14 mouse cellular contexts compared by ENCODE assay signal in genomic region chr11:101265906-101266305, GRCm38 (mm10). TPM values are rescaled to one million over a fixed set of nuclear protein-coding genes. Genes with fewer than 3 reads are reported as not detected.
A peak's percentile ranks its signal among the peaks of the same experiment; 100 is the strongest.
DNase-seq lines count a peak whose midpoint lies in the region; ATAC-seq and TF ChIP-seq lines count a peak whose summit lies in the region.
"Had no signal": no experiment of that assay in that cellular context is flagged by ENCODE, and none has a peak within 500 bp of the region (broad histone marks: within the 10 kb centered on the region; RNA-seq: fewer than 3 reads in every experiment).

No protein-coding gene starts in this region.

- H3K9ac ChIP-seq in heart, embryonic 11.5 days (ENCODE audit: low read depth, low read length), result no peak overlapping the region
- no peak overlapping the region for H3K9ac ChIP-seq in midbrain, postnatal 0 days (replicated peaks; ENCODE audit: low read length, poor library complexity, severe bottlenecking)
- H3K9ac ChIP-seq in hindbrain, embryonic 13.5 days, result no peak overlapping the region
- no peak overlapping the region for H3K9ac ChIP-seq in midbrain, embryonic 15.5 days

- 41% methylated on average over 6 of the region's 6 CpGs for WGBS in heart, embryonic 11.5 days (ENCODE audit: insufficient replicate concordance)
- 13% methylated on average over 6 of the region's 6 CpGs for WGBS in midbrain, embryonic 10.5 days
- 19% methylated on average over 6 of the region's 6 CpGs for WGBS in midbrain, postnatal 0 days
- WGBS in hindbrain, embryonic 13.5 days, result 20% methylated on average over 6 of the region's 6 CpGs
- WGBS in midbrain, embryonic 15.5 days, result 9% methylated on average over 6 of the region's 6 CpGs

- ATAC-seq in heart, embryonic 11.5 days (replicated peaks; ENCODE audit: insufficient number of reproducible peaks, low FRiP score, low TSS enrichment), result no peak
- no peak for ATAC-seq in midbrain, postnatal 0 days (ENCODE audit: low FRiP score)
- ATAC-seq in hindbrain, embryonic 13.5 days (ENCODE audit: low FRiP score), result no peak
- no peak for ATAC-seq in midbrain, embryonic 15.5 days (replicated peaks)
- ATAC-seq: intestine, postnatal 0 days had no signal

- peaks cover 31% of the 10 kb centered on the region for H3K27me3 ChIP-seq in heart, embryonic 11.5 days (ENCODE audit: control insufficient read depth, insufficient read depth, low read length)
- H3K27me3 ChIP-seq in midbrain, embryonic 10.5 days (ENCODE audit: low read depth, poor library complexity, severe bottlenecking), result peaks cover 82% of the 10 kb centered on the region
- peaks cover 32% of the 10 kb centered on the region for H3K27me3 ChIP-seq in midbrain, postnatal 0 days (ENCODE audit: insufficient read depth, low read length)
- peaks cover 71% of the 10 kb centered on the region for H3K27me3 ChIP-seq in hindbrain, embryonic 13.5 days
- peaks cover 51% of the 10 kb centered on the region for H3K27me3 ChIP-seq in midbrain, embryonic 15.5 days (replicated peaks)

- DNase-seq in heart, postnatal 36 days, result no peak
- DNase-seq in midbrain, embryonic 10.5 days (ENCODE audit: low spot score), result no peak
- DNase-seq in midbrain, postnatal 0 days (ENCODE audit: low spot score), result no peak
- no peak for DNase-seq in MN1 (ENCODE audit: low spot score)
- DNase-seq in adrenal gland, postnatal 10 days, result no peak
- DNase-seq: adrenal gland, postnatal 25 days; cerebellum, adult 9-11 months; gastrocnemius, postnatal 25 days; lung, postnatal 36 days had no signal

- no peak overlapping the region for H3K4me3 ChIP-seq in heart, embryonic 11.5 days (ENCODE audit: low read depth, low read length)
- peak overlapping the region; percentile 54; the same call in 1 of the 2 replicates for H3K4me3 ChIP-seq in midbrain, embryonic 10.5 days
- no peak overlapping the region for H3K4me3 ChIP-seq in midbrain, postnatal 0 days (ENCODE audit: low read depth, low read length)
- no peak overlapping the region for H3K4me3 ChIP-seq in hindbrain, embryonic 13.5 days
- no peak overlapping the region for H3K4me3 ChIP-seq in midbrain, embryonic 15.5 days

- intact Hi-C loops in heart, postnatal 36 days (cut with DNase I), result no loop called here

- H3K36me3 ChIP-seq in heart, embryonic 11.5 days (ENCODE audit: control insufficient read depth, insufficient read depth, low read length), result no peaks in the 10 kb centered on the region
- H3K36me3 ChIP-seq in midbrain, embryonic 10.5 days, result no peaks in the 10 kb centered on the region
- H3K36me3 ChIP-seq in midbrain, postnatal 0 days (ENCODE audit: insufficient read depth, low read length), result no peaks in the 10 kb centered on the region
- no peaks in the 10 kb centered on the region for H3K36me3 ChIP-seq in hindbrain, embryonic 13.5 days
- no peaks in the 10 kb centered on the region for H3K36me3 ChIP-seq in midbrain, embryonic 15.5 days (replicated peaks)

- H3K9me3 ChIP-seq in heart, embryonic 11.5 days (replicated peaks; ENCODE audit: control insufficient read depth, low read length), result no peaks in the 10 kb centered on the region
- no peaks in the 10 kb centered on the region for H3K9me3 ChIP-seq in midbrain, embryonic 10.5 days (replicated peaks)
- H3K9me3 ChIP-seq in midbrain, postnatal 0 days (ENCODE audit: low read length), result no peaks in the 10 kb centered on the region
- H3K9me3 ChIP-seq in hindbrain, embryonic 13.5 days, result no peaks in the 10 kb centered on the region
- H3K9me3 ChIP-seq in midbrain, embryonic 15.5 days, result no peaks in the 10 kb centered on the region

- H3K4me2 ChIP-seq in heart, embryonic 11.5 days, result peak overlapping the region; percentile 64; the same call in 1 of the 2 replicates
- H3K4me2 ChIP-seq in midbrain, postnatal 0 days (ENCODE audit: low read depth, low read length, poor library complexity, severe bottlenecking), result no peak overlapping the region
- peak overlapping the region; percentile 59; the same call in 1 of the 2 replicates for H3K4me2 ChIP-seq in hindbrain, embryonic 13.5 days
- peak overlapping the region; percentile 47 for H3K4me2 ChIP-seq in midbrain, embryonic 15.5 days

- H3K27ac ChIP-seq in heart, embryonic 11.5 days (ENCODE audit: low read depth, low read length), result no peak overlapping the region
- H3K27ac ChIP-seq in midbrain, embryonic 10.5 days (replicated peaks), result no peak overlapping the region
- H3K27ac ChIP-seq in midbrain, postnatal 0 days (ENCODE audit: low read depth, low read length), result no peak overlapping the region
- H3K27ac ChIP-seq in hindbrain, embryonic 13.5 days, result no peak overlapping the region
- H3K27ac ChIP-seq in midbrain, embryonic 15.5 days, result no peak overlapping the region

- peaks cover 37% of the 10 kb centered on the region for H3K4me1 ChIP-seq in heart, embryonic 11.5 days (ENCODE audit: control insufficient read depth, insufficient read depth, low read length)
- H3K4me1 ChIP-seq in midbrain, embryonic 10.5 days, result peaks cover 61% of the 10 kb centered on the region
- H3K4me1 ChIP-seq in midbrain, postnatal 0 days (ENCODE audit: insufficient read depth, low read length), result peaks cover 5% of the 10 kb centered on the region; the same call in 1 of the 2 replicates
- H3K4me1 ChIP-seq in hindbrain, embryonic 13.5 days (replicated peaks), result peaks cover 40% of the 10 kb centered on the region
- peaks cover 24% of the 10 kb centered on the region for H3K4me1 ChIP-seq in midbrain, embryonic 15.5 days

- no peak for TF ChIP-seq CTCF in midbrain, postnatal 0 days (IDR thresholded peaks at IDR 0.05)

RNA-seq across cellular contexts. Expression of gene Wnk4, which starts 5.5 kb away (rescaled TPM):
- 11.1 and 13.7 TPM in 2 replicates for polyA plus RNA-seq in heart, embryonic 11.5 days (2014; fragmentation: Nextera tagmentation; extraction: Ambion mirVana)
- total RNA-seq in heart, postnatal 36 days (2021), result 10 to 100 TPM; 18.5 to 19.8 TPM
- polyA plus RNA-seq in midbrain, embryonic 10.5 days (2016; fragmentation: Nextera tagmentation; extraction: Ambion mirVana), result 5.4 and 8.0 TPM in 2 replicates
- 4.2 and 8.1 TPM in 2 replicates for total RNA-seq in midbrain, postnatal 0 days (2014; rRNA removed)
- 7.5 and 9.2 TPM in 2 replicates for polyA plus RNA-seq in midbrain, postnatal 0 days (2015; fragmentation: Nextera tagmentation; extraction: Ambion mirVana)
- polyA plus RNA-seq in hindbrain, embryonic 13.5 days (2015; fragmentation: Nextera tagmentation; extraction: Ambion mirVana), result 7.0 and 7.7 TPM in 2 replicates
- polyA plus RNA-seq in midbrain, embryonic 15.5 days (2015; fragmentation: Nextera tagmentation; extraction: Ambion mirVana), result 7.7 and 10.7 TPM in 2 replicates
- 1 to 10 TPM; 2.5 to 3.6 TPM for total RNA-seq in adrenal gland, postnatal 10 days (2021)

RNA-seq across cellular contexts. Expression of gene Vps25, which starts 12.4 kb away (rescaled TPM):
- 126 and 128 TPM in 2 replicates for polyA plus RNA-seq in heart, embryonic 11.5 days (2014; fragmentation: Nextera tagmentation; extraction: Ambion mirVana)
- 10 to 100 TPM; 84.6 to 95.8 TPM for total RNA-seq in heart, postnatal 36 days (2021)
- 137 and 143 TPM in 2 replicates for polyA plus RNA-seq in midbrain, embryonic 10.5 days (2016; fragmentation: Nextera tagmentation; extraction: Ambion mirVana)
- 77.3 and 82.3 TPM in 2 replicates for total RNA-seq in midbrain, postnatal 0 days (2014; rRNA removed)
- polyA plus RNA-seq in midbrain, postnatal 0 days (2015; fragmentation: Nextera tagmentation; extraction: Ambion mirVana), result 130 and 144 TPM in 2 replicates
- polyA plus RNA-seq in hindbrain, embryonic 13.5 days (2015; fragmentation: Nextera tagmentation; extraction: Ambion mirVana), result 110 and 115 TPM in 2 replicates
- 123 and 124 TPM in 2 replicates for polyA plus RNA-seq in midbrain, embryonic 15.5 days (2015; fragmentation: Nextera tagmentation; extraction: Ambion mirVana)
- total RNA-seq in adrenal gland, postnatal 10 days (2021), result 100 to 1,000 TPM; 109 to 112 TPM

RNA-seq across cellular contexts. Expression of gene Cntd1, which starts 12.9 kb away (rescaled TPM):
- polyA plus RNA-seq in heart, embryonic 11.5 days (2014; fragmentation: Nextera tagmentation; extraction: Ambion mirVana), result 1.1 TPM in 2 replicates
- total RNA-seq in heart, postnatal 36 days (2021), result under 1 TPM; 0.11 to 0.35 TPM
- polyA plus RNA-seq in midbrain, embryonic 10.5 days (2016; fragmentation: Nextera tagmentation; extraction: Ambion mirVana), result 1.6 and 1.8 TPM in 2 replicates
- total RNA-seq in midbrain, postnatal 0 days (2014; rRNA removed), result not detected in 2 replicates
- 0.25 and 0.42 TPM in 2 replicates for polyA plus RNA-seq in midbrain, postnatal 0 days (2015; fragmentation: Nextera tagmentation; extraction: Ambion mirVana)
- polyA plus RNA-seq in hindbrain, embryonic 13.5 days (2015; fragmentation: Nextera tagmentation; extraction: Ambion mirVana), result 1.3 TPM in 2 replicates
- polyA plus RNA-seq in midbrain, embryonic 15.5 days (2015; fragmentation: Nextera tagmentation; extraction: Ambion mirVana), result 0.93 and 1.3 TPM in 2 replicates
- 1 to 10 TPM in 1 of 2 experiments, under 1 TPM in 1; 0.63 to 1.4 TPM for total RNA-seq in adrenal gland, postnatal 10 days (2021)
- total RNA-seq: monocyte, adult 5-6 weeks had no signal

RNA-seq across cellular contexts. Expression of gene Coa3, which starts 13.0 kb away (rescaled TPM):
- 183 and 189 TPM in 2 replicates for polyA plus RNA-seq in heart, embryonic 11.5 days (2014; fragmentation: Nextera tagmentation; extraction: Ambion mirVana)
- 10 to 100 TPM; 90.1 to 92.7 TPM for total RNA-seq in heart, postnatal 36 days (2021)
- 223 and 228 TPM in 2 replicates for polyA plus RNA-seq in midbrain, embryonic 10.5 days (2016; fragmentation: Nextera tagmentation; extraction: Ambion mirVana)
- 136 and 168 TPM in 2 replicates for total RNA-seq in midbrain, postnatal 0 days (2014; rRNA removed)
- polyA plus RNA-seq in midbrain, postnatal 0 days (2015; fragmentation: Nextera tagmentation; extraction: Ambion mirVana), result 204 and 229 TPM in 2 replicates
- polyA plus RNA-seq in hindbrain, embryonic 13.5 days (2015; fragmentation: Nextera tagmentation; extraction: Ambion mirVana), result 216 and 226 TPM in 2 replicates
- polyA plus RNA-seq in midbrain, embryonic 15.5 days (2015; fragmentation: Nextera tagmentation; extraction: Ambion mirVana), result 202 and 204 TPM in 2 replicates
- total RNA-seq in adrenal gland, postnatal 10 days (2021), result 10 to 100 TPM; 79.8 to 84.3 TPM

RNA-seq across cellular contexts. Expression of gene Ramp2, which starts 20.1 kb away (rescaled TPM):
- 230 and 232 TPM in 2 replicates for polyA plus RNA-seq in heart, embryonic 11.5 days (2014; fragmentation: Nextera tagmentation; extraction: Ambion mirVana)
- total RNA-seq in heart, postnatal 36 days (2021), result 100 to 1,000 TPM in 1 of 2 experiments, 10 to 100 TPM in 1; 88.9 to 132 TPM
- 64.7 and 71.5 TPM in 2 replicates for polyA plus RNA-seq in midbrain, embryonic 10.5 days (2016; fragmentation: Nextera tagmentation; extraction: Ambion mirVana)
- 55.0 and 67.5 TPM in 2 replicates for total RNA-seq in midbrain, postnatal 0 days (2014; rRNA removed)
- polyA plus RNA-seq in midbrain, postnatal 0 days (2015; fragmentation: Nextera tagmentation; extraction: Ambion mirVana), result 95.3 and 103 TPM in 2 replicates
- polyA plus RNA-seq in hindbrain, embryonic 13.5 days (2015; fragmentation: Nextera tagmentation; extraction: Ambion mirVana), result 84.8 and 94.9 TPM in 2 replicates
- polyA plus RNA-seq in midbrain, embryonic 15.5 days (2015; fragmentation: Nextera tagmentation; extraction: Ambion mirVana), result 86.5 and 103 TPM in 2 replicates
- 100 to 1,000 TPM; 101 to 116 TPM for total RNA-seq in adrenal gland, postnatal 10 days (2021)
- total RNA-seq: monocyte, adult 5-6 weeks had no signal
